Mouse (Mus musculus) stomach, postnatal 0 days (tissue): ENCODE data around the gene Smco2.

Experiments
- CTCF ChIP-seq: IDR thresholded peaks from 2 replicates; pipeline ENCODE4 v1.5.1; 2016; ENCODE audit warnings: antibody characterized with exemption, low read depth, mild to moderate bottlenecking, moderate library complexity
- EP300 ChIP-seq: optimal IDR thresholded peaks from 2 replicates; pipeline ENCODE3; 2016; ENCODE audit warnings: antibody characterized with exemption

GRCm38 (mm10) chr6:146857386-146857785, 7.5 kb downstream of the Smco2 start:
- no peak for TF ChIP-seq CTCF
- no peak for TF ChIP-seq EP300
